Mouse (Mus musculus): ENCODE data around the gene Lce1k.
"Not testable (repeated sequence)": the region's sequence is repeated elsewhere in the genome, so short reads cannot be mapped to it uniquely, and the experiment has no call there.

The Lce1k gene

GRCm38 (mm10) chr3:92807791-92808190, at the start of gene Lce1k:
Gene Lce1k, minus strand, starts transcription at chr3:92807891.
- no peak for DNase-seq (ENCODE audit: low spot score)

GRCm38 (mm10) chr3:92851186-92851585, 43.5 kb upstream of the Lce1k start, which contains the start of gene Lce1l:
Gene Lce1l, minus strand, starts transcription at chr3:92851286.
- DNase-seq (ENCODE audit: low spot score): no peak

- no peak for DNase-seq (ENCODE audit: low spot score)
Observed at GRCm38 (mm10) chr3:92827108-92827507, 19.4 kb upstream of the Lce1k start, which contains the start of gene Kprp. Gene Kprp, minus strand, starts transcription at chr3:92827247.

GRCm38 (mm10) chr3:92825808-92826207, 18.1 kb upstream of the Lce1k start:
- DNase-seq (ENCODE audit: low spot score): no peak

GRCm38 (mm10) chr3:92816036-92816435, 8.3 kb upstream of the Lce1k start:
- DNase-seq (ENCODE audit: low spot score): not testable (repeated sequence)

GRCm38 (mm10) chr3:92815581-92815980, 7.9 kb upstream of the Lce1k start:
- no peak for DNase-seq (ENCODE audit: low spot score)

- DNase-seq (ENCODE audit: low spot score): no peak
Observed at GRCm38 (mm10) chr3:92790414-92790813, 17.3 kb downstream of the Lce1k start, which contains the start of gene Lce1j. Gene Lce1j, minus strand, starts transcription at chr3:92790514.

- DNase-seq (ENCODE audit: low spot score): no peak
Observed at GRCm38 (mm10) chr3:92778799-92779198, 28.9 kb downstream of the Lce1k start, which contains the start of gene Lce1i. Gene Lce1i, minus strand, starts transcription at chr3:92778899.

- DNase-seq (ENCODE audit: low spot score): no peak
Observed at GRCm38 (mm10) chr3:92771573-92771972, 36.1 kb downstream of the Lce1k start.

GRCm38 (mm10) chr3:92764965-92765364, 42.7 kb downstream of the Lce1k start, which contains the start of gene Lce1h:
Gene Lce1h, minus strand, starts transcription at chr3:92765065.
- DNase-seq (ENCODE audit: low spot score): no peak

All from testis, postnatal 10 days (tissue).